Mouse (Mus musculus) heart, adult 2 months (tissue): ENCODE data around the gene Pa2g4. TPM values are rescaled to one million over a fixed set of nuclear protein-coding genes. Genes with fewer than 3 reads are reported as not detected.

Experiments used
- DNase-seq, 2 experiments: peaks; one replicate each; pipeline ENCODE4 v3.0.0; 2021
- H3K27ac ChIP-seq: fragments of 200-600 bp; 2 replicates; pipeline ENCODE4 v1.8.1; 2022
- H3K27me3 ChIP-seq: fragments of 200-500 bp; 2 replicates; pipeline ENCODE4 v1.6.1; 2012; ENCODE audit warnings: mild to moderate bottlenecking, low read length, inconsistent platforms, mixed read lengths; ENCODE audit not compliant: control insufficient read depth, insufficient read depth
- H3K36me3 ChIP-seq: fragments of 200-500 bp; 2 replicates; pipeline ENCODE4 v1.6.1; 2012; ENCODE audit warnings: low read length, inconsistent platforms; ENCODE audit not compliant: control insufficient read depth, insufficient read depth
- H3K4me1 ChIP-seq: fragments of 200-500 bp; 2 replicates; pipeline ENCODE4 v1.6.1; 2011; ENCODE audit warnings: low read length; ENCODE audit not compliant: control insufficient read depth, insufficient read depth
- H3K4me3 ChIP-seq: fragments of 200-600 bp; 2 replicates; pipeline ENCODE4 v1.8.1; 2022
- H3K79me2 ChIP-seq: fragments of 200-500 bp; replicated peaks from 2 replicates; pipeline ENCODE4 v1.6.1; 2012; ENCODE audit warnings: mild to moderate bottlenecking, inconsistent platforms, low read length, moderate library complexity, mixed read lengths; ENCODE audit not compliant: control insufficient read depth, insufficient read depth
- H3K9ac ChIP-seq: fragments of 200-500 bp; 2 replicates; pipeline ENCODE4 v1.6.1; 2012; ENCODE audit warnings: low read depth, mild to moderate bottlenecking, control low read depth, inconsistent platforms, low read length, mixed read lengths
- CTCF ChIP-seq: fragments of 200-600 bp; IDR thresholded peaks from 2 replicates; pipeline ENCODE4 v1.8.1; 2022; ENCODE audit warnings: antibody characterized with exemption, mild to moderate bottlenecking, moderate library complexity
- EP300 ChIP-seq: fragments of 200-500 bp; IDR thresholded peaks from 2 replicates; pipeline ENCODE4 v1.6.1; 2011; ENCODE audit warnings: low read depth, low read length, control low read depth; ENCODE audit not compliant: insufficient read depth
- POLR2A ChIP-seq: fragments of 200-500 bp; IDR thresholded peaks from 2 replicates; pipeline ENCODE4 v1.6.1; 2011; ENCODE audit warnings: mild to moderate bottlenecking, low read depth, low read length, control low read depth; ENCODE audit not compliant: insufficient read depth
- WGBS: fragments of 180-500 bp; shearing (Covaris S2); methylation state at CpG from one replicate; pipeline ENCODE4 v1.1.7; 2018; 5-methylcytosine and 5-hydroxymethylcytosine counted together
- intact Hi-C: fragments of 180-260 bp; cut with DNase I; formaldehyde crosslinking; loops from one replicate; pipeline ENCODE4 v1.15.1; 2025
- microRNA-seq, 2 experiments: library from miRNA; unstranded; fragments of <30 nt; microRNA quantifications; one replicate each; pipeline ENCODE4 v1.2.0; 2021
- polyA plus RNA-seq: library from polyadenylated mRNA; depleted of rRNA; stranded (reverse); fragments of >200 nt; gene quantifications from 2 replicates; pipeline ENCODE4 v1.2.3, GENCODE M21; 2012; rRNA removed
- total RNA-seq, 2 experiments: library from RNA; stranded (reverse); gene quantifications; 2 replicates each; pipeline ENCODE4 v1.2.3; 2021

Pa2g4 gene
- total and polyA plus RNA-seq, 3 experiments: 19.5 to 44.2 (median 39.4) TPM

DNA sequence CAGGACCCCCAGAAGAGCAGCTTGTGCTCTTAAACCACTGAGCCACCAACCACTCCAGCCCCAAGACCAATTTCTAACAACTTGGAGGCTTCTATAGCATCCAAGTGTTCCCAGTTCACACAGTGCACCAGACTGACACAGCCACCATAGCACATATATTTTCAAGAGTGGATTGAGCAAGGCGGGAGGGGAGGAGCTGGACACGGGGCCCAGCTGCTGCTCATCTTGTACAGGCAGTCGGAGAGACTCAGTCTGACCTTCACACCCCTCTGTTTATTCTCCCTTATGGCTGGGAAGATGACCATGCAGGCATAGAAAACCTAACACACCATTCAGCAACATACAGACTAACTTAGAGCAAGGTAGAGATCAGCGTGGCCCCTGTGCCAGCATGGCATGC is 56.0 kb downstream of the Pa2g4 start:
- no peaks in the 10 kb centered on the region for H3K36me3 ChIP-seq
- H3K27me3 ChIP-seq: no peaks in the 10 kb centered on the region
- H3K4me1 ChIP-seq: no peaks in the 10 kb centered on the region
- H3K9ac ChIP-seq: no peak overlapping the region
- intact Hi-C loops: no loop called here
- H3K4me3 ChIP-seq: no peak overlapping the region
- H3K27ac ChIP-seq: no peak overlapping the region
- WGBS: 81% methylated on average over 4 of the region's 4 CpGs
- H3K79me2 ChIP-seq: no peaks in the 10 kb centered on the region
- no peak for DNase-seq
- TF ChIP-seq EP300 (no peak), POLR2A (no peak)

DNA sequence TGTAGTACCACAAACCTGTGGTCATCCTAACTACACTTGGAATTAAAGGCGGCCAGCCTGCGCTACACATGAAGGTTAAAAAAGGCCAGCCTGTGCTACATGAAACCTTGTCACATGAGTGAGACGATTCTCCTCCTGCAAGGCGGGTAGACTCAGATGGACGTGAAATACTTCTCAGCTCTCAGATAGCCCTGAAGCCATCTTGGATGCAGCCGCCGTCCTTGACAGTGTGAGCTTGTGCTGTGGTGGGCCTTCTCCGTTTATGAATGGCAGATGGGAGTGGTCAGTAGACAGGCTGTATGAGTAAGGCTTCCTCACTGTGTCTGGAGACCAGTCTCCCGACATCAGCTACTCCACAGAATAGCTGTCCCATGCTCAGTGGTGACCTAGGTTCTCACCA is 56.6 kb downstream of the Pa2g4 start:
- H3K36me3 ChIP-seq: no peaks in the 10 kb centered on the region
- no peaks in the 10 kb centered on the region for H3K27me3 ChIP-seq
- H3K9ac ChIP-seq: no peak overlapping the region
- H3K27ac ChIP-seq: no peak overlapping the region
- no peaks in the 10 kb centered on the region for H3K79me2 ChIP-seq
- WGBS: 81% methylated on average over 9 of the region's 9 CpGs
- peaks cover 3% of the 10 kb centered on the region; the same call in 1 of the 2 replicates for H3K4me1 ChIP-seq
- H3K4me3 ChIP-seq: no peak overlapping the region
- intact Hi-C loops: no loop called here
- no peak for TF ChIP-seq CTCF
- no peak for TF ChIP-seq POLR2A
- DNase-seq: no peak

DNA sequence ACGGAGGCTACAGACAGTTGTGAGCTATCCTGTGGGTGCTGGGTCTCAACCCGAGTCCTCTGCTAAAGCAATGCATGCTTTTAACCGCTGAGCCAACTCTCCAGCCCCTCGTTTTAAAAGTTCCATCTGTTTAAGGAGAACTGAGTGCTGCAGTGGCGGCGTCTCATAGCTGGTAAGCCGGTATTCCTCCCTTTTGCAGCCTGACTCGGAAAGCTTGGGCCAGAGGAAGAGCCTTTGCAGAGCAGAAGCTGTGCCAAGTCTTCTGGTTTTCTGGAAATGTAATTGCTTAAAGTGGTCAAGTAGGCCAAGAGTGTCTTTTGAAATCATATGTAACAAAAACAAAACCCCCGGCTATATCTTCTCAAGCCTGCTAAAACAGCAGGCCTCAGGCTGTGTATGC is 57.5 kb downstream of the Pa2g4 start:
- Histone ChIP-seq H3K4me3 (no peak overlapping the region), H3K27me3 (no peaks in the 10 kb centered on the region), H3K79me2 (no peaks in the 10 kb centered on the region; the same call in 1 of the 2 replicates), H3K27ac (no peak overlapping the region), H3K9ac (no peak overlapping the region), H3K36me3 (no peaks in the 10 kb centered on the region), H3K4me1 (peaks cover 3% of the 10 kb centered on the region; the same call in 1 of the 2 replicates)
- TF ChIP-seq POLR2A (no peak), CTCF (no peak), EP300 (no peak)
- WGBS: 72% methylated on average over 9 of the region's 9 CpGs
- DNase-seq: no peak
- intact Hi-C loops: no loop called here

Small RNA genes within 50 kb of the gene (microRNA-seq; reads per million reads assigned to microRNA genes)
- gene Gm47275 (0 to 0.39 reads per million in 2 experiments), gene Mir6916 (0 to 1.2 reads per million in 2 experiments), gene Mir6917 (0 reads per million in 2 experiments)

Other genes with a start within 250 kb of the Pa2g4 start
- gene Cnpy2, start 243.5 kb downstream of the Pa2g4 start, total RNA-seq: 10 to 100 TPM; 58.9 to 65.3 TPM
- 27.8 and 48.0 TPM in 2 replicates for gene Cnpy2, start 243.5 kb downstream of the Pa2g4 start, polyA plus RNA-seq
- gene Cs, start 228.3 kb downstream of the Pa2g4 start, total RNA-seq: 1,000 to 10,000 TPM in 1 of 2 experiments, 100 to 1,000 TPM in 1; 947 to 1,091 TPM
- 1,148 and 1,658 TPM in 2 replicates for gene Cs, start 228.3 kb downstream of the Pa2g4 start, polyA plus RNA-seq
- gene Coq10a, start 197.0 kb downstream of the Pa2g4 start, total RNA-seq: 100 to 1,000 TPM; 332 to 391 TPM
- gene Coq10a, start 197.0 kb downstream of the Pa2g4 start, polyA plus RNA-seq: 356 and 500 TPM in 2 replicates
- 10 to 100 TPM; 41.8 to 47.5 TPM for gene Ankrd52, start 188.9 kb downstream of the Pa2g4 start, total RNA-seq
- gene Ankrd52, start 188.9 kb downstream of the Pa2g4 start, polyA plus RNA-seq: 29.2 and 34.6 TPM in 2 replicates
- gene Slc39a5, start 164.8 kb downstream of the Pa2g4 start, total RNA-seq: not detected
- not detected in 2 replicates for gene Slc39a5, start 164.8 kb downstream of the Pa2g4 start, polyA plus RNA-seq
- 10 to 100 TPM; 45.2 to 48.2 TPM for gene Nabp2, start 154.5 kb downstream of the Pa2g4 start, total RNA-seq
- gene Nabp2, start 154.5 kb downstream of the Pa2g4 start, polyA plus RNA-seq: 25.0 and 25.1 TPM in 2 replicates
- gene Rnf41, start 154.3 kb downstream of the Pa2g4 start, total RNA-seq: 10 to 100 TPM; 15.8 to 16.9 TPM
- 12.5 and 17.8 TPM in 2 replicates for gene Rnf41, start 154.3 kb downstream of the Pa2g4 start, polyA plus RNA-seq
- 10 to 100 TPM; 75.5 to 77.6 TPM for gene Smarcc2, start 106.7 kb downstream of the Pa2g4 start, total RNA-seq
- gene Smarcc2, start 106.7 kb downstream of the Pa2g4 start, polyA plus RNA-seq: 49.1 and 61.1 TPM in 2 replicates
- gene Myl6, start 71.8 kb downstream of the Pa2g4 start, total RNA-seq: 100 to 1,000 TPM; 242 to 302 TPM
- gene Myl6, start 71.8 kb downstream of the Pa2g4 start, polyA plus RNA-seq: 379 and 468 TPM in 2 replicates
- 1 to 10 TPM; 3.5 to 3.8 TPM for gene Myl6b, start 67.3 kb downstream of the Pa2g4 start, total RNA-seq
- gene Myl6b, start 67.3 kb downstream of the Pa2g4 start, polyA plus RNA-seq: 2.9 and 4.1 TPM in 2 replicates
- gene Esyt1, start 40.1 kb downstream of the Pa2g4 start, total RNA-seq: 10 to 100 TPM; 16.4 to 17.9 TPM
- 23.6 and 24.7 TPM in 2 replicates for gene Esyt1, start 40.1 kb downstream of the Pa2g4 start, polyA plus RNA-seq
- gene Zc3h10, start 18.2 kb downstream of the Pa2g4 start, total RNA-seq: 1 to 10 TPM; 7.5 to 7.6 TPM
- gene Zc3h10, start 18.2 kb downstream of the Pa2g4 start, polyA plus RNA-seq: 6.6 and 6.8 TPM in 2 replicates
- 1,000 to 10,000 TPM; 1,453 to 1,598 TPM for gene Rpl41, start 16.7 kb downstream of the Pa2g4 start, total RNA-seq
- 853 and 867 TPM in 2 replicates for gene Rpl41, start 16.7 kb downstream of the Pa2g4 start, polyA plus RNA-seq
- 1 to 10 TPM; 6.3 to 8.2 TPM for gene Erbb3, start 23.7 kb upstream of the Pa2g4 start, total RNA-seq
- gene Erbb3, start 23.7 kb upstream of the Pa2g4 start, polyA plus RNA-seq: 5.5 and 7.7 TPM in 2 replicates
- gene Rps26, start 60.8 kb upstream of the Pa2g4 start, total RNA-seq: 100 to 1,000 TPM; 229 to 279 TPM
- gene Rps26, start 60.8 kb upstream of the Pa2g4 start, polyA plus RNA-seq: 315 and 337 TPM in 2 replicates
- gene Ikzf4, start 80.0 kb upstream of the Pa2g4 start, total RNA-seq: 1 to 10 TPM in 1 of 2 experiments, under 1 TPM in 1; 0.97 to 1.8 TPM
- gene Ikzf4, start 80.0 kb upstream of the Pa2g4 start, polyA plus RNA-seq: 0.88 TPM in 2 replicates
- gene Suox, start 108.1 kb upstream of the Pa2g4 start, total RNA-seq: 10 to 100 TPM; 25.6 to 26.6 TPM
- 21.8 and 37.9 TPM in 2 replicates for gene Suox, start 108.1 kb upstream of the Pa2g4 start, polyA plus RNA-seq
- gene Rab5b, start 130.3 kb upstream of the Pa2g4 start, total RNA-seq: 10 to 100 TPM; 72.8 to 80.0 TPM
- gene Rab5b, start 130.3 kb upstream of the Pa2g4 start, polyA plus RNA-seq: 68.9 and 111 TPM in 2 replicates
- under 1 TPM; 0.43 to 0.50 TPM for gene Pmel, start 138.2 kb upstream of the Pa2g4 start, total RNA-seq
- 0.59 and 0.66 TPM in 2 replicates for gene Pmel, start 138.2 kb upstream of the Pa2g4 start, polyA plus RNA-seq
- gene Cdk2, start 139.0 kb upstream of the Pa2g4 start, total RNA-seq: 10 to 100 TPM in 1 of 2 experiments, 1 to 10 TPM in 1; 8.5 to 10.9 TPM
- 10.0 and 17.5 TPM in 2 replicates for gene Cdk2, start 139.0 kb upstream of the Pa2g4 start, polyA plus RNA-seq
- 10 to 100 TPM; 11.2 to 12.6 TPM for gene Dgka, start 178.9 kb upstream of the Pa2g4 start, total RNA-seq
- gene Dgka, start 178.9 kb upstream of the Pa2g4 start, polyA plus RNA-seq: 17.5 and 20.3 TPM in 2 replicates
- gene Pym1, start 181.9 kb upstream of the Pa2g4 start, total RNA-seq: 1 to 10 TPM; 8.6 to 9.4 TPM
- gene Pym1, start 181.9 kb upstream of the Pa2g4 start, polyA plus RNA-seq: 7.9 and 10.8 TPM in 2 replicates
- gene Mmp19, start 224.9 kb upstream of the Pa2g4 start, total RNA-seq: 1 to 10 TPM; 2.8 to 4.4 TPM
- 3.1 and 4.4 TPM in 2 replicates for gene Mmp19, start 224.9 kb upstream of the Pa2g4 start, polyA plus RNA-seq
- gene Dnajc14, start 238.1 kb upstream of the Pa2g4 start, total RNA-seq: 10 to 100 TPM; 34.1 to 36.4 TPM
- gene Dnajc14, start 238.1 kb upstream of the Pa2g4 start, polyA plus RNA-seq: 8.4 and 11.3 TPM in 2 replicates
- gene Tmem198b, start 238.4 kb upstream of the Pa2g4 start, total RNA-seq: 1 to 10 TPM; 4.7 to 5.4 TPM
- 11.2 and 11.9 TPM in 2 replicates for gene Tmem198b, start 238.4 kb upstream of the Pa2g4 start, polyA plus RNA-seq